Mouse (Mus musculus) stomach, embryonic 16.5 days (tissue): ENCODE measurements around the gene Hs3st6. TPM values are rescaled to one million over a fixed set of nuclear protein-coding genes. Genes with fewer than 3 reads are reported as not detected.
A peak's percentile ranks its signal among the peaks of the same experiment; 100 is the strongest.

ENCODE experiments used
- ATAC-seq: fragments of 200-750 bp; cut with Nextera tagmentation; 2 replicates; pipeline ENCODE4 v1.8.0; 2017; ENCODE audit warnings: moderate number of reproducible peaks, moderate TSS enrichment; ENCODE audit not compliant: insufficient read depth, low FRiP score
- H3K27ac ChIP-seq: fragments of 300-500 bp; sonication (generic); 2 replicates; pipeline ENCODE4 v1.5.1; 2014; ENCODE audit warnings: low read length
- H3K27me3 ChIP-seq: fragments of 300-500 bp; sonication (generic); 2 replicates; pipeline ENCODE4 v1.6.1; 2014; ENCODE audit warnings: low read length, control low read depth, mixed read lengths; ENCODE audit not compliant: control insufficient read depth, insufficient read depth
- H3K36me3 ChIP-seq: fragments of 300-500 bp; sonication (generic); 2 replicates; pipeline ENCODE4 v1.6.1; 2014; ENCODE audit warnings: low read length; ENCODE audit not compliant: control insufficient read depth, insufficient read depth
- H3K4me1 ChIP-seq: fragments of 300-500 bp; sonication (generic); 2 replicates; pipeline ENCODE4 v1.6.1; 2014; ENCODE audit warnings: low read length, control low read depth, mixed read lengths; ENCODE audit not compliant: control insufficient read depth, insufficient read depth
- H3K4me2 ChIP-seq: fragments of 300-500 bp; sonication (generic); 2 replicates; pipeline ENCODE4 v1.6.1; 2014; ENCODE audit warnings: low read depth, low read length, mixed read lengths
- H3K4me3 ChIP-seq: fragments of 300-500 bp; sonication (generic); replicated peaks from 2 replicates; pipeline ENCODE4 v1.5.1; 2014; ENCODE audit warnings: mild to moderate bottlenecking, low read length
- H3K9ac ChIP-seq: fragments of 300-500 bp; sonication (generic); 2 replicates; pipeline ENCODE4 v1.6.1; 2014; ENCODE audit warnings: low read length
- H3K9me3 ChIP-seq: fragments of 300-500 bp; sonication (generic); replicated peaks from 2 replicates; pipeline ENCODE4 v1.6.1; 2016; ENCODE audit warnings: low read length, control low read depth; ENCODE audit not compliant: control insufficient read depth
- WGBS: fragments of 180-500 bp; shearing (Covaris S2); extraction: QIAGEN DNeasy Blood & Tissue Kit; methylation state at CpG from one replicate; pipeline ENCODE4 v1.1.7; 2014; 5-methylcytosine and 5-hydroxymethylcytosine counted together
- polyA plus RNA-seq: library from polyadenylated mRNA; unstranded; fragments of >200 nt; fragmentation: Nextera tagmentation; extraction: Ambion mirVana; gene quantifications from 2 replicates; pipeline ENCODE4 v1.2.1, GENCODE M21; 2015

Gene Hs3st6
- polyA plus RNA-seq, 1 experiment from 2014 or later: 0.81 TPM

DNA sequence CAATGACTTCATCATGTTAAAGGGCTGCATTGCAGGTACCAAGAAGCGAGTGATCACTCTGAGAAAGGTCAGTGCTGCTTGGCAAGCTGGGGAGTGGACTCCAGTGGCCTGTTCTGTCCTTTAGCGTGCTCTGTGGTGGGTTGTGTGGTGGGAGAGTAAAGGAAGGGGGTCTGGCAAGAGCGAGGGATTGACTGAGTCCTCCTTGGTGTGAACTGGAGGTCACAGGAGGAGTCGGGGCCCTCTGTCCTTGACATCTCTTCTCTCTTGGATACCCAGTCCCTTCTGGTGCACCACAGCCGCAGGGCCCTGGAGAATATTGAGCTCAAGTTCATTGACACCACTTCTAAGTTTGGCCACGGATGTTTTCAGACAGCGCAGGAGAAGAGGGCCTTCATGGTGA lies 17.3 kb upstream of the Hs3st6 start:
- Histone ChIP-seq H3K4me1 (peaks cover 14% of the 10 kb centered on the region), H3K4me2 (peak overlapping the region; percentile 69; the same call in 1 of the 2 replicates), H3K27ac (peak overlapping the region; percentile 59; the same call in 1 of the 2 replicates), H3K36me3 (no peaks in the 10 kb centered on the region), H3K9me3 (no peaks in the 10 kb centered on the region), H3K4me3 (no peak overlapping the region; the same call in 1 of the 2 replicates), H3K27me3 (no peaks in the 10 kb centered on the region), H3K9ac (peak overlapping the region; percentile 54; the same call in 1 of the 2 replicates)
- no peak for ATAC-seq
- 88% methylated on average over 7 of the region's 7 CpGs for WGBS

GRCm38 (mm10) chr17:24736330-24737051 lies 16.3 kb upstream of the Hs3st6 start, which contains the start of gene Msrb1:
TSS of gene Msrb1 (plus strand) at chr17:24736642.
- H3K36me3 ChIP-seq: no peaks in the 10 kb centered on the region
- ATAC-seq: peak; percentile 98
- WGBS: under 1% methylated on average over 29 of the region's 29 CpGs
- H3K9ac ChIP-seq: peak within 1 kb of the TSS; percentile 73
- H3K9me3 ChIP-seq: no peaks in the 10 kb centered on the region
- H3K27me3 ChIP-seq: no peaks in the 10 kb centered on the region
- H3K4me2 ChIP-seq: peak within 1 kb of the TSS; percentile 69
- H3K4me1 ChIP-seq: peaks cover 14% of the 10 kb centered on the region
- peak within 1 kb of the TSS; percentile 57 for H3K4me3 ChIP-seq
- peak within 1 kb of the TSS; percentile 59 for H3K27ac ChIP-seq

GRCm38 (mm10) chr17:24737135-24737810 lies 15.5 kb upstream of the Hs3st6 start:
- Histone ChIP-seq H3K4me2 (peak overlapping the region; percentile 69), H3K9ac (peak overlapping the region; percentile 73), H3K4me1 (peaks cover 14% of the 10 kb centered on the region), H3K27me3 (no peaks in the 10 kb centered on the region), H3K9me3 (no peaks in the 10 kb centered on the region), H3K27ac (no peak overlapping the region), H3K4me3 (peak overlapping the region; percentile 57), H3K36me3 (no peaks in the 10 kb centered on the region)
- 20% methylated on average over 8 of the region's 8 CpGs for WGBS
- ATAC-seq: no peak

DNA sequence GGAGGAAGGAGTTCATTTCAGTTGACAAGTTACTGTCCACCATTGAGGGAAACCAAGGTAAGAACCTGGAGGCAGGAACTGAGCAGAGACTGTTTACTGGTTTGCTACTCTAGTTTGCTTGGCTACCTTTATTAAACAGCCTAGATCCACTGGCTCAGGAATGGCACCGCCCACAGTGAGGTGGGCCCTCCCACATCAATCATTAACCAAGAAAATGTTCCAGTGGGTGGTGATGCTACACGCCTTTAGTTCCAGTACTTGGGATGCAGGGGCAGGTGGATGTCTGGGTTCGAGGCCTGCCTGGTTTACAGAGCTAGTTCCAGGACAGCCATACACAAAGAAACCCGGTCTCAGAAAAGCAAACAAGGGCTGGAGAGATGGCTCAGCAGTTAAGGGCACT lies 14.6 kb upstream of the Hs3st6 start:
- Histone ChIP-seq H3K27ac (no peak overlapping the region), H3K4me3 (no peak overlapping the region), H3K27me3 (no peaks in the 10 kb centered on the region), H3K4me1 (peaks cover 14% of the 10 kb centered on the region), H3K9me3 (no peaks in the 10 kb centered on the region), H3K9ac (no peak overlapping the region), H3K4me2 (no peak overlapping the region), H3K36me3 (0 out of 2 replicates have a peak, but pooled peaks cover 3% of the 10 kb centered on the region)
- no peak for ATAC-seq
- 69% methylated on average over 4 of the region's 4 CpGs for WGBS

DNA sequence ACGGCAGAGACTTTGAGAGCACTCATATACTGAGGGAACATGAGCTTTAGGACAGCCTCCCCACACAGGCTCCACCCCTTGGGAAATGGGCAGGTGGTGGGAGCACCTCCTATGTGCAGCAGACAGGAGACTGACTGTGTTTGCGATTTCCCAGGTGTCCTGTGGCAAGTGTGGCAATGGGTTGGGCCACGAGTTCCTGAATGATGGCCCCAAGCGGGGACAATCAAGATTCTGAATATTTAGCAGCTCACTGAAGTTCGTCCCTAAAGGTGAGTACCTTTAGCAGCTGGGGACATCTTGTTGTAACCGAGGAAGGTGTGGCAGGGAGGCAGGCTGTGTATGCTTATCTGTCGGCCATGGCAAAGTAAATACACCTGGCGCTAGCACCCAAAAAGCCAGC lies 12.9 kb upstream of the Hs3st6 start:
- no peaks in the 10 kb centered on the region for H3K9me3 ChIP-seq
- H3K27me3 ChIP-seq: no peaks in the 10 kb centered on the region
- H3K27ac ChIP-seq: no peak overlapping the region
- H3K4me3 ChIP-seq: no peak overlapping the region
- no peak for ATAC-seq
- H3K36me3 ChIP-seq: 0 out of 2 replicates have a peak, but pooled peaks cover 3% of the 10 kb centered on the region
- H3K4me1 ChIP-seq: peaks cover 14% of the 10 kb centered on the region
- WGBS: 64% methylated on average over 8 of the region's 8 CpGs
- no peak overlapping the region for H3K4me2 ChIP-seq
- H3K9ac ChIP-seq: no peak overlapping the region

- Histone ChIP-seq H3K4me3 (no peak overlapping the region), H3K27me3 (no peaks in the 10 kb centered on the region), H3K36me3 (0 out of 2 replicates have a peak, but pooled peaks cover 3% of the 10 kb centered on the region), H3K27ac (no peak overlapping the region), H3K4me2 (no peak overlapping the region), H3K4me1 (peaks cover 9% of the 10 kb centered on the region; the same call in 1 of the 2 replicates), H3K9me3 (no peaks in the 10 kb centered on the region), H3K9ac (no peak overlapping the region)
- no peak for ATAC-seq
- 80% methylated on average over 8 of the region's 8 CpGs for WGBS
These were observed 10.5 kb upstream of the Hs3st6 start for GRCm38 (mm10) chr17:24742307-24742706.

GRCm38 (mm10) chr17:24743896-24744295 lies 8.9 kb upstream of the Hs3st6 start:
- Histone ChIP-seq H3K4me2 (no peak overlapping the region), H3K9me3 (no peaks in the 10 kb centered on the region), H3K9ac (no peak overlapping the region), H3K27me3 (no peaks in the 10 kb centered on the region), H3K36me3 (0 out of 2 replicates have a peak, but pooled peaks cover 3% of the 10 kb centered on the region), H3K4me1 (peaks cover 4% of the 10 kb centered on the region; the same call in 1 of the 2 replicates), H3K27ac (no peak overlapping the region), H3K4me3 (no peak overlapping the region)
- WGBS: 72% methylated on average over 5 of the region's 5 CpGs
- no peak for ATAC-seq

- Histone ChIP-seq H3K36me3 (0 out of 2 replicates have a peak, but pooled peaks cover 3% of the 10 kb centered on the region), H3K27ac (no peak overlapping the region), H3K9ac (no peak overlapping the region), H3K4me3 (no peak overlapping the region), H3K9me3 (no peaks in the 10 kb centered on the region), H3K4me2 (no peak overlapping the region), H3K4me1 (peaks cover 4% of the 10 kb centered on the region; the same call in 1 of the 2 replicates), H3K27me3 (no peaks in the 10 kb centered on the region)
- ATAC-seq: no peak
- WGBS: 70% methylated on average over 3 of the region's 3 CpGs
These were observed 8.4 kb upstream of the Hs3st6 start for GRCm38 (mm10) chr17:24744381-24744780.
